Mouse (Mus musculus): Measurements from ENCODE around the gene Samm50.
"Not testable (repeated sequence)": the region's sequence is repeated elsewhere in the genome, so short reads cannot be mapped to it uniquely, and the experiment has no call there.

DNA sequence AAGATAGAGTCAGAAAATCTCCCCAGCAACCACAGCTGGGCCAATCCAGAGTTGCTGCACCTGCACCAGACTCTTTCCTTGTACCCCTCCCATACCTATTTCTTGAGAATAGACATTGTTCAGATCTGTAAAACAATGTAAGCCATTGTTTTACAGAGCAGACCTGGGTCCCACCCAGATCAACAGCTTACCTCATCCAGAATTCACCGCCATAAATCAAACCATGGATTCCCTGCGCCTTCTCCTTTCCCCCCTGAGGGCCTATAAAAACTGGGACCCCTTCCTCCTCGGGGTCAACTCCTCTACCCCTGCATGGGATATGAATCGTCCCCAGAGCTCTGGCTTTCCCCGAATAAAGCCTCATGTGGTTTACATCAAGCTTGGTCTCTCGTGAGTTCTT lies 34.5 kb upstream of the Samm50 start:
- TF ChIP-seq CTCF (IDR thresholded peaks at IDR 0.05; ENCODE audit: low read depth, low read length); POLR2A (IDR thresholded peaks at IDR 0.05; ENCODE audit: extremely low read depth, insufficient read depth, low read length): not testable (repeated sequence)
